In genomic region chr9:56600655-56601054, GRCm38 (mm10) we compare ENCODE assay signal across 19 mouse cellular contexts.
DNase-seq lines count a peak whose midpoint lies in the region; ATAC-seq and TF ChIP-seq lines count a peak whose summit lies in the region.
"Had no signal": no experiment of that assay in that cellular context is flagged by ENCODE, and none has a peak within 500 bp of the region (broad histone marks: within the 10 kb centered on the region; RNA-seq: fewer than 3 reads in every experiment).

No protein-coding gene starts in this region.

- H3K36me3 ChIP-seq in hindbrain, embryonic 13.5 days = no peaks in the 10 kb centered on the region
- H3K36me3 ChIP-seq in hindbrain, embryonic 11.5 days (ENCODE audit: control insufficient read depth, insufficient read depth, low read length) = no peaks in the 10 kb centered on the region
- H3K36me3 ChIP-seq in forebrain, embryonic 12.5 days (replicated peaks) = no peaks in the 10 kb centered on the region
- no peaks in the 10 kb centered on the region for H3K36me3 ChIP-seq in hindbrain, postnatal 0 days (ENCODE audit: insufficient read depth, low read length)
- H3K36me3 ChIP-seq: embryonic facial prominence, embryonic 12.5 days; lung, embryonic 15.5 days; midbrain, embryonic 10.5 days had no signal

- 56% methylated on average over 11 of the region's 11 CpGs for WGBS in hindbrain, embryonic 13.5 days
- WGBS in hindbrain, embryonic 11.5 days = 83% methylated on average over 11 of the region's 11 CpGs
- WGBS in forebrain, embryonic 12.5 days = 41% methylated on average over 11 of the region's 11 CpGs
- 29% methylated on average over 11 of the region's 11 CpGs for WGBS in hindbrain, postnatal 0 days

- H3K4me2 ChIP-seq in hindbrain, embryonic 13.5 days = no peak overlapping the region
- no peak overlapping the region for H3K4me2 ChIP-seq in hindbrain, embryonic 11.5 days (replicated peaks; ENCODE audit: low read depth, low read length)
- H3K4me2 ChIP-seq in forebrain, embryonic 12.5 days = no peak overlapping the region
- no peak overlapping the region for H3K4me2 ChIP-seq in hindbrain, postnatal 0 days (ENCODE audit: low read depth, low read length)
- H3K4me2 ChIP-seq: embryonic facial prominence, embryonic 12.5 days; lung, embryonic 15.5 days had no signal

- peaks cover 17% of the 10 kb centered on the region for H3K4me1 ChIP-seq in hindbrain, embryonic 13.5 days (replicated peaks)
- H3K4me1 ChIP-seq in hindbrain, embryonic 11.5 days (replicated peaks; ENCODE audit: control insufficient read depth, insufficient read depth, low read length) = peaks cover 5% of the 10 kb centered on the region; the same call in 1 of the 2 replicates
- peaks cover 23% of the 10 kb centered on the region for H3K4me1 ChIP-seq in forebrain, embryonic 12.5 days
- 0 out of 2 replicates have a peak, but pooled peaks cover 4% of the 10 kb centered on the region for H3K4me1 ChIP-seq in hindbrain, postnatal 0 days (ENCODE audit: insufficient read depth, low read length)
- H3K4me1 ChIP-seq: embryonic facial prominence, embryonic 12.5 days had no signal

- no peak for DNase-seq in hindbrain, embryonic 11.5 days (ENCODE audit: low spot score)
- peak; percentile 85 for DNase-seq in Muller cell, postnatal 12 days (ENCODE audit: inconsistent ontology term)
- peak; percentile 69 for DNase-seq in hindbrain, postnatal 0 days (ENCODE audit: low spot score)
- no peak for DNase-seq in kidney, adult 9 months
- DNase-seq in gastrocnemius, postnatal 10 days = no peak
- DNase-seq: B cell, adult 2 months; cerebellum, adult 9-10 months; heart, postnatal 4 days; right cerebral cortex, adult 18-20 months had no signal

- TF ChIP-seq CTCF in hindbrain, postnatal 0 days (IDR thresholded peaks at IDR 0.05; ENCODE audit: low read depth) = no peak

- peak; percentile 27; the same call in 1 of the 2 replicates for ATAC-seq in hindbrain, embryonic 13.5 days (ENCODE audit: low FRiP score)
- no peak for ATAC-seq in hindbrain, embryonic 11.5 days (ENCODE audit: low FRiP score)
- ATAC-seq in forebrain, embryonic 12.5 days (ENCODE audit: low FRiP score) = peak; percentile 44; the same call in 1 of the 2 replicates
- ATAC-seq in hindbrain, postnatal 0 days = 0 out of 2 replicates have a peak, but pooled peaks have one; percentile 46
- ATAC-seq: intestine, embryonic 16.5 days had no signal

- no peak overlapping the region for H3K4me3 ChIP-seq in hindbrain, embryonic 13.5 days
- no peak overlapping the region for H3K4me3 ChIP-seq in hindbrain, embryonic 11.5 days (ENCODE audit: low read depth, low read length)
- H3K4me3 ChIP-seq in forebrain, embryonic 12.5 days (replicated peaks) = no peak overlapping the region
- no peak overlapping the region for H3K4me3 ChIP-seq in hindbrain, postnatal 0 days (ENCODE audit: low read length)
- H3K4me3 ChIP-seq: embryonic facial prominence, embryonic 12.5 days; lung, embryonic 15.5 days; midbrain, embryonic 10.5 days; myocyte had no signal

- H3K27me3 ChIP-seq in hindbrain, embryonic 13.5 days = no peaks in the 10 kb centered on the region
- no peaks in the 10 kb centered on the region for H3K27me3 ChIP-seq in hindbrain, embryonic 11.5 days (ENCODE audit: control insufficient read depth, insufficient read depth, low read length)
- H3K27me3 ChIP-seq in forebrain, embryonic 12.5 days = peaks cover 9% of the 10 kb centered on the region; the same call in 1 of the 2 replicates
- no peaks in the 10 kb centered on the region for H3K27me3 ChIP-seq in hindbrain, postnatal 0 days (ENCODE audit: insufficient read depth, low read length)
- H3K27me3 ChIP-seq: embryonic facial prominence, embryonic 12.5 days; lung, embryonic 15.5 days had no signal

- H3K9ac ChIP-seq in hindbrain, embryonic 13.5 days = no peak overlapping the region
- H3K9ac ChIP-seq in hindbrain, embryonic 11.5 days (ENCODE audit: low read depth, low read length) = no peak overlapping the region
- no peak overlapping the region for H3K9ac ChIP-seq in forebrain, embryonic 12.5 days
- H3K9ac ChIP-seq in hindbrain, postnatal 0 days (replicated peaks; ENCODE audit: low read length) = no peak overlapping the region
- H3K9ac ChIP-seq: embryonic facial prominence, embryonic 12.5 days; liver, embryonic 14.5 days; lung, embryonic 15.5 days had no signal

- H3K9me3 ChIP-seq in hindbrain, embryonic 13.5 days = no peaks in the 10 kb centered on the region
- H3K9me3 ChIP-seq in hindbrain, embryonic 11.5 days (ENCODE audit: control insufficient read depth, low read length) = no peaks in the 10 kb centered on the region
- H3K9me3 ChIP-seq in forebrain, embryonic 12.5 days = no peaks in the 10 kb centered on the region
- H3K9me3 ChIP-seq in hindbrain, postnatal 0 days (ENCODE audit: low read length) = no peaks in the 10 kb centered on the region
- H3K9me3 ChIP-seq: embryonic facial prominence, embryonic 12.5 days; lung, embryonic 15.5 days; midbrain, embryonic 10.5 days had no signal

- peak overlapping the region; percentile 14; the same call in 1 of the 2 replicates for H3K27ac ChIP-seq in hindbrain, embryonic 13.5 days
- H3K27ac ChIP-seq in hindbrain, embryonic 11.5 days (ENCODE audit: low read depth, low read length) = no peak overlapping the region
- H3K27ac ChIP-seq in forebrain, embryonic 12.5 days = 0 out of 2 replicates have a peak overlapping the region, but pooled peaks have one; percentile 61
- H3K27ac ChIP-seq in hindbrain, postnatal 0 days = peak overlapping the region; percentile 60; the same call in 1 of the 2 replicates
- H3K27ac ChIP-seq: embryonic facial prominence, embryonic 12.5 days; liver, embryonic 14.5 days; lung, embryonic 15.5 days; macrophage; midbrain, embryonic 10.5 days; stomach, postnatal 0 days had no signal

Comparison
In these comparisons a context has a peak if more than half of its experiments do, and no peak if none do; other contexts are left out.
1. DNase-seq: peak in Muller cell, postnatal 12 days (single experiment) and hindbrain, postnatal 0 days (single experiment); none in hindbrain, embryonic 11.5 days (single experiment), kidney, adult 9 months (single experiment) and gastrocnemius, postnatal 10 days (single experiment).